Mouse (Mus musculus) CH12.LX (cell line): ENCODE data around the gene Lrrc37a.

Experiments used
- CTCF ChIP-seq, 2 experiments: IDR thresholded peaks in 1 of 2; conservative IDR thresholded peaks in 1 of 2; 2 replicates each; pipeline ENCODE4 v1.5.1; 2011 to 2012; ENCODE audit warnings: low read depth in 2 of 2, low read length in 2 of 2, improper control_type of control experiment in 1 of 2, inconsistent platforms in 1 of 2, mild to moderate bottlenecking in 1 of 2, moderate library complexity in 1 of 2
- EP300 ChIP-seq: IDR thresholded peaks from 2 replicates; pipeline ENCODE4 v1.6.1; 2011; ENCODE audit warnings: low read length, improper control_type of control experiment
- MAX ChIP-seq: IDR thresholded peaks from 2 replicates; pipeline ENCODE4 v1.6.1; 2011; ENCODE audit warnings: low read length, improper control_type of control experiment
- USF2 ChIP-seq: conservative IDR thresholded peaks from 2 replicates; pipeline ENCODE4 v1.6.1; 2011; ENCODE audit warnings: low read depth, low read length, improper control_type of control experiment
- ZKSCAN1 ChIP-seq: IDR thresholded peaks from 2 replicates; pipeline ENCODE4 v1.6.1; 2012; ENCODE audit warnings: low read depth, inconsistent platforms, low read length, improper control_type of control experiment, borderline replicate concordance
- ZMIZ1 ChIP-seq: IDR thresholded peaks from 2 replicates; pipeline ENCODE4 v1.6.1; 2012; ENCODE audit warnings: low read depth, mild to moderate bottlenecking, inconsistent platforms, low read length, improper control_type of control experiment

GRCm38 (mm10) chr11:103404618-103405017 is 99.8 kb downstream of the Lrrc37a start:
- no peak for TF ChIP-seq CTCF (conservative IDR thresholded peaks at IDR 0.05 in 1 of 2, IDR thresholded peaks at IDR 0.05 in 1 of 2; ENCODE audit: low read depth in 2 of 2, low read length in 2 of 2)
- no peak for TF ChIP-seq MAX
- no peak for TF ChIP-seq EP300
- TF ChIP-seq ZKSCAN1, result no peak
- TF ChIP-seq ZMIZ1, result no peak
- no peak for TF ChIP-seq USF2
